Mouse (Mus musculus) limb, embryonic 12.5 days (tissue): ENCODE measurements at regions not wholly inside any gene's neighbourhood (a gene's known extent, or its start where the extent isn't known, plus 50 kb on each side); places are given as distances from the start of the nearest gene placed in this dataset.

Experiments used
- ATAC-seq: fragments of 200-750 bp; cut with Nextera tagmentation; 2 replicates; pipeline ENCODE4 v1.8.0; 2017; ENCODE audit warnings: low read depth, moderate TSS enrichment; ENCODE audit not compliant: insufficient number of reproducible peaks, insufficient read depth, low FRiP score, low TSS enrichment
- H3K27ac ChIP-seq: fragments of 300-500 bp; sonication (generic); 2 replicates; pipeline ENCODE4 v1.5.1; 2016; ENCODE audit warnings: mild to moderate bottlenecking, moderate library complexity
- H3K27me3 ChIP-seq: fragments of 300-500 bp; sonication (generic); 2 replicates; pipeline ENCODE4 v1.6.1; 2016; ENCODE audit warnings: mild to moderate bottlenecking, moderate library complexity
- H3K36me3 ChIP-seq: fragments of 300-500 bp; sonication (generic); 2 replicates; pipeline ENCODE4 v1.6.1; 2016; ENCODE audit warnings: mild to moderate bottlenecking, moderate library complexity
- H3K4me1 ChIP-seq: fragments of 300-500 bp; sonication (generic); replicated peaks from 2 replicates; pipeline ENCODE4 v1.6.1; 2016
- H3K4me2 ChIP-seq: fragments of 300-500 bp; sonication (generic); 2 replicates; pipeline ENCODE4 v1.6.1; 2016; ENCODE audit warnings: mild to moderate bottlenecking, moderate library complexity
- H3K4me3 ChIP-seq: fragments of 300-500 bp; sonication (generic); replicated peaks from 2 replicates; pipeline ENCODE4 v1.5.1; 2016; ENCODE audit warnings: mild to moderate bottlenecking
- H3K9ac ChIP-seq: fragments of 300-500 bp; sonication (generic); replicated peaks from 2 replicates; pipeline ENCODE4 v1.6.1; 2016; ENCODE audit warnings: mild to moderate bottlenecking, moderate library complexity
- H3K9me3 ChIP-seq: fragments of 300-500 bp; sonication (generic); 2 replicates; pipeline ENCODE4 v1.6.1; 2016; ENCODE audit warnings: mild to moderate bottlenecking, moderate library complexity
- WGBS: fragments of 180-500 bp; shearing (Covaris S2); methylation state at CpG from one replicate; pipeline ENCODE4 v1.1.7; 2016; 5-methylcytosine and 5-hydroxymethylcytosine counted together

DNA sequence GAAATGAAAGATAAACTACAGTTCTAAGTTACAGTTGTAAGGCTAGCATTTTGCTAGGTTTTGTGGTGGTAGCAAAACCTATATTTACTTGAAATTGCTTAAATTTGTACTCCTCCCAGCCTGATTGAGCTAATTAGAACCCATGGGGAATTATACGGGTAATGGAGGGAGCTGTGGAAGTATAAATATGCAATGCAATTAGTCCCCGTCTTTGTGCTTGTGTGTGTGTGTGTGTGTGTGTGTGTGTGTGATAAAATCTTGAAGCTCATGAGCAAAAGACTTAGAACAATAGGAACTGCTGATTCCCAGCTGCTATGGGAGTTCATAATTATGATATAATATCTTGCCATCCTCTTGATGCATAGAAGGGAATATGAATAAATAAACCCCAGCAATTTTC is 321.7 kb upstream of the Thsd7b start:
- Histone ChIP-seq H3K4me3 (no peak overlapping the region), H3K27me3 (no peaks in the 10 kb centered on the region), H3K4me2 (no peak overlapping the region), H3K36me3 (no peaks in the 10 kb centered on the region), H3K9me3 (no peaks in the 10 kb centered on the region), H3K9ac (no peak overlapping the region), H3K4me1 (no peaks in the 10 kb centered on the region), H3K27ac (no peak overlapping the region)
- no peak for ATAC-seq
- 53% methylated on average over 2 of the region's 2 CpGs for WGBS

DNA sequence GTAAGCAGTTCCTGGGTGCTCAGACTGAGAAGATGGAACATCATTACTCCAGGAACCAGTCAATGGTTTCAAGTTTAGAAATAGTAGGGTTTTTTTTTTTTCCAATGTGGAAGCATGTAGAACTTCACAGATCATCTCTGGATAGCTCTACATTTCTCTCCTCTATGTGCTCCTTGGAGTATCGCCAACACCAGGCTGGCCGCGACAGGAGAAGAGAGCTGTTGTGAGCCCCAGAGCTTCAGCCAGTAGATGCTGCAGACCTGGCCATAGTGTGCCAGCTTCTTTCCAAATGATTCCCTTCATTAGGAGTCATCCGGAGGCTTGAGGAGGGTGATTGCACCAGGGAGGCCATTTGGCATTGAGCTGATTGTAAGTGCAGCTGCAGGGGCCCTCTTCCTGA is 322.6 kb upstream of the Thsd7b start:
- Histone ChIP-seq H3K36me3 (no peaks in the 10 kb centered on the region), H3K4me1 (no peaks in the 10 kb centered on the region), H3K9me3 (no peaks in the 10 kb centered on the region), H3K4me3 (no peak overlapping the region), H3K4me2 (no peak overlapping the region), H3K27ac (no peak overlapping the region), H3K27me3 (no peaks in the 10 kb centered on the region), H3K9ac (no peak overlapping the region)
- 76% methylated on average over 4 of the region's 4 CpGs for WGBS
- no peak for ATAC-seq

DNA sequence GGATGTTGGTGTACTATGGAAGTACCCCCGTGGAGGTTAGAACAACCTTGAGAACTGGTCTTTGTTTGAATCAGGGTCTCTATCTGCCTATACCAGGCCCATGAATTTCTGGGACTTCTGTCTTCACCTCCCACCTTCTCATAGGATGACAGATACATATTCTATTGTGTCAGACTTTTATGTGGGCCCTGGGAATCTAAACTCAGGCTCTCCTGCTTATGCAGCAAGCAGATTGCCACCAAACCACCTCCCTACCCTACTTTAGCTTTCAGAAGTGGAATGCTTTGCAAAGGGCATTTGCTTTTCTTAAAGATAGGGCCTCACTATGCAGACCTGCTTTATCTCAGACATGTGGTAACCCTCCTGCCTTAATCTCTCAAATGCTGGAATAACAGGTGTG is 322.7 kb upstream of the Cxcr4 start:
- H3K36me3 ChIP-seq = no peaks in the 10 kb centered on the region
- H3K9ac ChIP-seq = no peak overlapping the region
- ATAC-seq = no peak
- no peak overlapping the region for H3K27ac ChIP-seq
- H3K4me2 ChIP-seq = no peak overlapping the region
- no peak overlapping the region for H3K4me3 ChIP-seq
- H3K9me3 ChIP-seq = no peaks in the 10 kb centered on the region
- H3K4me1 ChIP-seq = no peaks in the 10 kb centered on the region
- 79% methylated on average over 1 of the region's 1 CpGs for WGBS
- no peaks in the 10 kb centered on the region for H3K27me3 ChIP-seq

DNA sequence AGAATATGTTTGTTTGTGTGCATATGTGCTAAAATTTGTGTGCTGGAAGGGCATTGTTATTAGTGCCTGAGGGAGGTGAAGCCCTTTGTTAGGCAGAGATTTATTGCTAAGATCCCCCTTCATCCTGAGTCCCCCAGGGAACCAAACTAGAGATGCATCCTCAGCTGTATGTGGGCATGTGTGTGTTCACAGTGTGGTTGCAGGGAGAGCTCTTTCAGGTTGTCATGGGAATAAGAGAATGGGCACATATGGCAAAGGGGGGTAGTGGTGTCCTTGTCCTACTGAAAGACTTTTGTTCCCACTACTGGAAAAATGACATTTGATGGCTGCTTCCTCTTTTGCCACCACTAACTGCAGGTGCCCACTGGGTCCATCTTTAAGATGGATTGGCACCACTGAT is 320.4 kb upstream of the Cxcr4 start:
- Histone ChIP-seq H3K9ac (no peak overlapping the region), H3K4me1 (no peaks in the 10 kb centered on the region), H3K9me3 (no peaks in the 10 kb centered on the region), H3K27me3 (no peaks in the 10 kb centered on the region), H3K4me2 (no peak overlapping the region), H3K27ac (no peak overlapping the region), H3K4me3 (no peak overlapping the region), H3K36me3 (no peaks in the 10 kb centered on the region)
- ATAC-seq = no peak

DNA sequence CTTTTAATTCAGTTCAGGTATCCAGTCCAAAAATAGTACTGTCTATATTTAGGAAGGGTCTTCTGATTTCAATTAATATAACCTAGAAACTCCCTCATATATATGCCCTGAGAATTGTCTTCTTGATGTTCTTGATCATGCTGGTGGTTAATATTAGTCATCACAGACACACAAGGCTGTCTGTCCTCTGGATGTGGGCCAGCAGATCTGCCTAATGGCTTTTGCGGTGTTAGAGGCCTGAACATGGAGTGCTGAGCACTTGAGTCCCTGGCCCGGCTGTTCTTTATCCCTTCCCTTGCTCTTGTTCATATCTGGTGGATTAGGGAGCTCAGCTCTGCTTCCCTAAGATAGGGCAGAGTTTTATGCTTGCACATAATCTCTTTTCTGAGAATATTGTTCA is 315.5 kb upstream of the Cxcr4 start:
- Histone ChIP-seq H3K9ac (no peak overlapping the region), H3K9me3 (no peaks in the 10 kb centered on the region), H3K27ac (no peak overlapping the region), H3K4me3 (no peak overlapping the region), H3K36me3 (no peaks in the 10 kb centered on the region), H3K4me1 (no peaks in the 10 kb centered on the region), H3K4me2 (no peak overlapping the region), H3K27me3 (no peaks in the 10 kb centered on the region)
- no peak for ATAC-seq
- WGBS = 89% methylated on average over 2 of the region's 2 CpGs

DNA sequence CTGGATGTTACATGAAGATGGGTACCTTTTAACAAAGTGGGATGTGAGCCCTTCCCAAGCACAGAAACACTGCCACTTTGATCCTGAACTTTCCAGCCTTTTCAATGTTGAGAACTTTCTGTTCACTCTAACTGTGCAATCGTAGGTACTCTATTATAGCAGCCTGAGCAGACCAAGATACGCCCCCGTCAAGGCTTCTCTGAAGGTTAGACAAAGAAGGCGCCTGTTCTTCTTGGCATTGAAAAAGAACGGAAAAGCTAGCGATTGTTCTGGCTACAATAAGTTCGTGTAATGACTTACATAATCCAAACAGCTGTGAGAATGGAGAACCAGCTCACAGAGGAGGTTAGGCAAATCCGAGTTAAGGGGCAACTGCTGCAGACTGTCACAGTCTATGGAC is 305.9 kb upstream of the Cxcr4 start:
- no peaks in the 10 kb centered on the region for H3K4me1 ChIP-seq
- WGBS = 88% methylated on average over 8 of the region's 8 CpGs
- no peak for ATAC-seq
- H3K4me3 ChIP-seq = no peak overlapping the region
- no peaks in the 10 kb centered on the region for H3K9me3 ChIP-seq
- H3K4me2 ChIP-seq = no peak overlapping the region
- no peaks in the 10 kb centered on the region for H3K36me3 ChIP-seq
- H3K9ac ChIP-seq = no peak overlapping the region
- H3K27ac ChIP-seq = no peak overlapping the region
- H3K27me3 ChIP-seq = no peaks in the 10 kb centered on the region

DNA sequence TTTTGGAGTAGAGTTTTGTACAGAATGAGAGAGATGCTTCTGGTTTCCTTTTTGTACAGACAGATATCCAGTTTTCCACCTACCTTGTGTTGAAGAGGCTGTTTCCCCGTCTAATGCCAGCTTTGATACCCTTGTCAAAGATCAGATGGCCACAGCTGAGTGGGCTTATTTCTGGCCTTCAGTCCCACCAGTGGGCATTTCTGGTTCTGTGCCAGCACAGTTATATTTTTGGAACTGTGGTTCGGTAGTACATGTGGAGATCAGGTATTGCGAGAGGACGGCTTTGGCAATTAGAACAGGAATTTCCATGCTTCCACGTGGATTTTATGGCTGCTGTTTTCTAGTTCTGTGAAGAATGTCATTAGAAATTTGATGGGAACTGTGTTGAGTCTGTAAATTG is 302.5 kb upstream of the Cxcr4 start:
- Histone ChIP-seq H3K9ac (no peak overlapping the region), H3K27ac (no peak overlapping the region), H3K4me2 (no peak overlapping the region), H3K9me3 (no peaks in the 10 kb centered on the region), H3K4me3 (no peak overlapping the region), H3K36me3 (no peaks in the 10 kb centered on the region), H3K27me3 (no peaks in the 10 kb centered on the region), H3K4me1 (no peaks in the 10 kb centered on the region)
- no peak for ATAC-seq
- 76% methylated on average over 5 of the region's 5 CpGs for WGBS

DNA sequence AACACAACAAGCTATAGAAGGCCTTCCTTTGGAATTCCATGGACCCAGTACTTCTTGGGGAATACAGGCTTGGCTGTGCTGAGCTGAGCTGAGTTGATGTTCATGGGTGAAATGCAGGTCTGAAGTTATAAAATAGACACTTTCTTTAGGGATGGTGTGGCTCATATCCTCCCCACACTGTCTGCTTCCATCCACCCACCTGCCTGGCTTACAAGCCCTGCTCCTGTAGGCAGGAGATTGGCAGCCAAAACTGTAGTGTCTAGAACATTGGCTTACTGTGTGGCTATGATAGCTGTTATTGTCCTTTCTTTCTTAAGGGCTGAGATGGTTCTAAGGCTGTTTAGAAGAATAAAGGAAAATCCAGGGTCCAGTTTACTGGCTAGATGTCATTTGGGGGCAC is 286.2 kb upstream of the Cxcr4 start:
- no peak overlapping the region for H3K4me2 ChIP-seq
- no peaks in the 10 kb centered on the region for H3K9me3 ChIP-seq
- no peak overlapping the region for H3K27ac ChIP-seq
- H3K4me3 ChIP-seq = no peak overlapping the region
- no peak overlapping the region for H3K9ac ChIP-seq
- H3K4me1 ChIP-seq = no peaks in the 10 kb centered on the region
- ATAC-seq = no peak
- no peaks in the 10 kb centered on the region for H3K36me3 ChIP-seq
- 0 out of 2 replicates have a peak, but pooled peaks cover 3% of the 10 kb centered on the region for H3K27me3 ChIP-seq

DNA sequence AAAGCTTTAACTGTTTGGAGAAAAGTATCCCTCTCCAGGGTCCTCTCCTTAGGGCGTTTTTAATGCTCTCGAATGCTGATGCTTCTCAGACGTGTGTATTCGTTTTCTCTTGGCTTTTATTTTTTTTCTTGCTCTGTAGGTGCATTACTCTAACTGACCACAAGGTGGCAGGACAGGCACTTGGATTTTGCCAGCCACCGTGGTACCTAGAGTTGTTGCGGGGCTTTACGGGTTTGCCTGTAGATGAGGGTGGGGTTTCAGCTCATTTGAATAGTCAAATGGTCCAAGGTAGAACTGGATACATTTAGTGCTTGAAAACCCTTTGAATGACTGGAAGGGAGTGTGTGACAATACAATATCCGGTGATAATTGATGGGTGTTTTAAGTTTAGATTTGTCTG is 283.2 kb upstream of the Cxcr4 start:
- no peak overlapping the region for H3K27ac ChIP-seq
- H3K4me1 ChIP-seq = no peaks in the 10 kb centered on the region
- no peak overlapping the region for H3K9ac ChIP-seq
- no peak for ATAC-seq
- H3K4me2 ChIP-seq = no peak overlapping the region
- WGBS = 12% methylated on average over 8 of the region's 8 CpGs
- no peaks in the 10 kb centered on the region for H3K9me3 ChIP-seq
- no peaks in the 10 kb centered on the region for H3K36me3 ChIP-seq
- H3K27me3 ChIP-seq = 0 out of 2 replicates have a peak, but pooled peaks cover 3% of the 10 kb centered on the region
- H3K4me3 ChIP-seq = no peak overlapping the region

DNA sequence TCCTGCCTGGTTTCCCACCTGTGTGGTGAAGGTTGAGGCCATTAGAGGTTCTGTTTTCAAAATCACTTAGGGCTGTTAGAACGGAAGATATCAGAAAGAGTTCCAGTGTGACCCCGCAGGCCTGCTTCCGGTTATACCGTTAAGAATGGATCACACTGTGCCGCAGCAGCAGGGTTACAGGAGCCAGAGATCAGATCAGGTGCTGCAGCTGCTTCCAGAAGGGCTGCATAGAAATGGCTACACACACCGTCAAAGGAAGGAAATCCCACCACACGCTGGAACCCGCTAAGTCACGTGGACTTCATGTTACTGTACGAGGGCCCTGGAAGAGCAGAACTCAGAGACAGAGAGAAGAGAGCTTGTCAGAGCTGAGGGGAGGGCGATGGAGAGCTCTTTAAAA is 282.1 kb upstream of the Cxcr4 start:
- H3K36me3 ChIP-seq = no peaks in the 10 kb centered on the region
- H3K4me2 ChIP-seq = no peak overlapping the region
- H3K9ac ChIP-seq = no peak overlapping the region
- no peak overlapping the region for H3K27ac ChIP-seq
- no peaks in the 10 kb centered on the region for H3K9me3 ChIP-seq
- WGBS = 76% methylated on average over 11 of the region's 11 CpGs
- 0 out of 2 replicates have a peak, but pooled peaks cover under 1% of the 10 kb centered on the region for H3K27me3 ChIP-seq
- no peak for ATAC-seq
- no peaks in the 10 kb centered on the region for H3K4me1 ChIP-seq
- H3K4me3 ChIP-seq = no peak overlapping the region

DNA sequence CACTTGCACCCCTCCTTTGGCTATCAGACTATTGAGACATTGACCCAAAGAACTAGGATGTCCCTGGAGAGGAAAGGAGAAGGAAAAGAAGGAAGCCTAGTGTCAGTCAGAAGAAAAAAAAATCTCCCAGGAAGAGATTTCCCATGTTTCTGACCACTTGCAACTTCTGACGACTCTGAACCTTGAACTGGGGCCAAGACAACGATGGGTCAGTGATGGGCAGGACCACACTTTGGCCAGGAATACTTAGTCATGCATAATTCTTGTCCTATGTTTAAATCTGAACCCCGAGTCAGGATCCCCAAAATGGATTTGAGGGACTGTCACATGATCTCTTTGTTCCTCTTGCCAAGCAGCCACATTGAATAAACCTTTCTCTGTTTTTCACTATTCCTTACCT is 276.7 kb upstream of the Cxcr4 start:
- no peak for ATAC-seq
- WGBS = 81% methylated on average over 3 of the region's 3 CpGs

DNA sequence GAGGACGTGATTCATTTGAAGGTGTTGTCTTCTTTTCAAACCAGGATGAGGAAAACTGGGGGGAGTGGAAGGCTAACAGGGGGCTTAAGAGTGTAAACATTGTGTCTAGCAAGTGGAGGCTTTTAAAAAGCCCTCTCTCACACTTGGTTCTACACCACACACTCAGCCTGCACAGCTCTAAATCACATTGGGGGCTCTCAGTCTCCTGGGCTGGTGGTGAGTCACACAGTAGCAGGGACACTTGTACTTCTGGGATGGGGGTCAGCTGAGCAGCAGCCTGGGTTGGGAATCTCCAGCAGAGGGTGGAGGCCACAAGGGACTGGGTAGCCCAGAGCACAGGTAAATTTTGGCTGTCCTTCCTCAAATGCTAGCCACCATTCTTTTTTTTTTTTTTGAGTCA is 268.4 kb upstream of the Cxcr4 start:
- H3K4me2 ChIP-seq = no peak overlapping the region
- no peak for ATAC-seq
- 43% methylated on average over 1 of the region's 1 CpGs for WGBS
- no peak overlapping the region for H3K4me3 ChIP-seq
- H3K36me3 ChIP-seq = no peaks in the 10 kb centered on the region
- no peaks in the 10 kb centered on the region for H3K4me1 ChIP-seq
- no peaks in the 10 kb centered on the region for H3K27me3 ChIP-seq
- H3K27ac ChIP-seq = no peak overlapping the region
- no peak overlapping the region for H3K9ac ChIP-seq
- H3K9me3 ChIP-seq = no peaks in the 10 kb centered on the region

More for the DNA sequence above, 276.7 kb upstream of the Cxcr4 start:
- Histone ChIP-seq H3K27ac (no peak overlapping the region), H3K9ac (no peak overlapping the region), H3K4me2 (no peak overlapping the region), H3K36me3 (no peaks in the 10 kb centered on the region), H3K4me1 (no peaks in the 10 kb centered on the region), H3K27me3 (no peaks in the 10 kb centered on the region), H3K4me3 (no peak overlapping the region), H3K9me3 (no peaks in the 10 kb centered on the region)
